ENCODE assay signal across 27 mouse cellular contexts in genomic region chr10:113369232-113369631, GRCm38 (mm10).
"Had no signal": no experiment of that assay in that cellular context is flagged by ENCODE, and none has a peak within 500 bp of the region (broad histone marks: within the 10 kb centered on the region; RNA-seq: fewer than 3 reads in every experiment).

No protein-coding gene starts in this region.

- H3K4me2 ChIP-seq: heart, embryonic 12.5 days; hindbrain, embryonic 12.5 days; hindbrain, embryonic 14.5 days; intestine, embryonic 15.5 days; limb, embryonic 12.5 days; liver, embryonic 11.5 days; liver, embryonic 13.5 days; liver, embryonic 15.5 days had no signal

- H3K4me3 ChIP-seq: heart, embryonic 10.5 days; heart, embryonic 12.5 days; hindbrain, embryonic 10.5 days; hindbrain, embryonic 12.5 days; intestine, embryonic 15.5 days; left cerebral cortex, adult 2 months; limb, embryonic 10.5 days; limb, embryonic 12.5 days; liver, embryonic 13.5 days; liver, embryonic 15.5 days had no signal

- H3K9me3 ChIP-seq: heart, embryonic 10.5 days; heart, embryonic 12.5 days; hindbrain, embryonic 10.5 days; hindbrain, embryonic 12.5 days; intestine, embryonic 15.5 days; limb, embryonic 10.5 days; limb, embryonic 12.5 days; liver, embryonic 13.5 days; liver, embryonic 15.5 days had no signal

- ATAC-seq: hindbrain, embryonic 16.5 days; inflammation-experienced regulatory T-cells, adult 6 months; intestine, embryonic 15.5 days; intestine, postnatal 0 days had no signal

- DNase-seq: gastrocnemius, postnatal 10 days; gastrocnemius, postnatal 25 days; heart, adult 18-20 months; heart, postnatal 10 days; heart, postnatal 4 days; kidney, adult 18-20 months; kidney, adult 8-10 months; kidney, postnatal 10 days; kidney, postnatal 25 days; kidney, postnatal 4 days; layer of hippocampus, adult 9-11 months; liver; liver, embryonic 13.5 days had no signal

- H3K36me3 ChIP-seq: heart, embryonic 10.5 days; heart, embryonic 12.5 days; hindbrain, embryonic 10.5 days; hindbrain, embryonic 12.5 days; intestine, embryonic 15.5 days; limb, embryonic 10.5 days; limb, embryonic 12.5 days; liver, embryonic 13.5 days; liver, embryonic 15.5 days had no signal

- H3K4me1 ChIP-seq: heart, embryonic 10.5 days; heart, embryonic 12.5 days; hindbrain, embryonic 10.5 days; hindbrain, embryonic 12.5 days; intestine, embryonic 15.5 days; limb, embryonic 10.5 days; limb, embryonic 12.5 days; liver, embryonic 13.5 days; liver, embryonic 15.5 days had no signal

- H3K9ac ChIP-seq: heart, embryonic 12.5 days; hindbrain, embryonic 12.5 days; hindbrain, embryonic 14.5 days; intestine, embryonic 15.5 days; limb, embryonic 12.5 days; liver, embryonic 13.5 days; liver, embryonic 15.5 days had no signal

- H3K27me3 ChIP-seq: heart, embryonic 12.5 days; hindbrain, embryonic 12.5 days; intestine, embryonic 15.5 days; limb, embryonic 12.5 days; liver, embryonic 13.5 days; liver, embryonic 15.5 days had no signal

- H3K27ac ChIP-seq: heart, embryonic 10.5 days; hindbrain, embryonic 10.5 days; hindbrain, embryonic 12.5 days; hindbrain, embryonic 14.5 days; intestine, embryonic 15.5 days; left cerebral cortex, adult 2 months; limb, embryonic 10.5 days; limb, embryonic 12.5 days; liver, embryonic 13.5 days; liver, embryonic 15.5 days had no signal
